Mouse (Mus musculus): ENCODE measurements at regions not wholly inside any gene's neighbourhood (a gene's known extent, or its start where the extent isn't known, plus 50 kb on each side); places are given as distances from the start of the nearest gene placed in this dataset.

DNA sequence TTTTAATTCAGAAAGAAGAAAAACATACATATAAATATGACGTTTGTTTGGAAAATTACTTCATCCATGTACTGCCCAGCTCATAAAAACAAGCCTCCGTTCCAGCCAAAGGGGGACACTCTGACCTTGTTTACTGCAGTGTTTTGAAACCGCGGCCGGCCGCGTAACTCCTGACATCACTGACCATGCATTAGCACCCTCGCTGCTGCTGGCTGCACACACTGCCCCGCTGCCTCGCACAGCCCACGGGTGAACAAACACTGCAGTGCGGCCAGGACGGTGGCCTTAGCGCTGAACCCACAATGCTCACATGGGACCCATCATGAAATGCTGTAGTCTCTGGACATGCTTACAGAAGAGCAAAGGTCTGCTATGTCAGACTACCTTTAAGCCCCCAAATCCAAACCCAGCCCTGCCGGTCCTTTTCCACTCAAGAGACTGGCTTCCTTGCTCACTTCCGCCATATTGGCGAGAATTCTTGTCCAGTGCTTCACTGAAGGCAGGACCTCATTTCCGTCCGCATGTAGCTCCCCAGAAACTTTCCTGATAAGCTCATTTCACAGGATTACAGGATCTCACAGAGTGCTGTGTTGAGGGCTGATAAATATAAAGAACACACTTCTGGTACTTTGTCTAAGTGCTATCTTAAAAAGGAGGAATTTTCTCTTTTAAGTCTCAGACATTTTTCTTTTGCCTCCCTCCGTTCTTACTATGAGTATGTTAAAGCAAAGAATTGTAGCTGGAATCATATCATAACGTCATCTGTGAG, 154.9 kb upstream of the Klf14 start:
- H3K9me3 ChIP-seq (ENCODE audit: control insufficient read depth, low read length), result no peaks in the 10 kb centered on the region
- no peaks in the 10 kb centered on the region for H3K27me3 ChIP-seq (ENCODE audit: control insufficient read depth, insufficient read depth, low read length)
- DNase-seq (ENCODE audit: low spot score) (no peak), ATAC-seq (replicated peaks; ENCODE audit: low FRiP score) (no peak)
- 92% methylated on average over 21 of the region's 21 CpGs for WGBS
- H3K4me1 ChIP-seq (replicated peaks; ENCODE audit: control insufficient read depth, insufficient read depth, low read length), result no peaks in the 10 kb centered on the region; the same call in 1 of the 2 replicates
- no peak overlapping the region for H3K9ac ChIP-seq (ENCODE audit: low read length)
- no peak overlapping the region for H3K4me3 ChIP-seq (ENCODE audit: low read depth, low read length)
- H3K36me3 ChIP-seq (ENCODE audit: control insufficient read depth, insufficient read depth, low read length), result no peaks in the 10 kb centered on the region
- H3K4me2 ChIP-seq (ENCODE audit: low read depth, low read length, severe bottlenecking), result no peak overlapping the region
- no peak overlapping the region for H3K27ac ChIP-seq (ENCODE audit: low read depth, low read length)

DNA sequence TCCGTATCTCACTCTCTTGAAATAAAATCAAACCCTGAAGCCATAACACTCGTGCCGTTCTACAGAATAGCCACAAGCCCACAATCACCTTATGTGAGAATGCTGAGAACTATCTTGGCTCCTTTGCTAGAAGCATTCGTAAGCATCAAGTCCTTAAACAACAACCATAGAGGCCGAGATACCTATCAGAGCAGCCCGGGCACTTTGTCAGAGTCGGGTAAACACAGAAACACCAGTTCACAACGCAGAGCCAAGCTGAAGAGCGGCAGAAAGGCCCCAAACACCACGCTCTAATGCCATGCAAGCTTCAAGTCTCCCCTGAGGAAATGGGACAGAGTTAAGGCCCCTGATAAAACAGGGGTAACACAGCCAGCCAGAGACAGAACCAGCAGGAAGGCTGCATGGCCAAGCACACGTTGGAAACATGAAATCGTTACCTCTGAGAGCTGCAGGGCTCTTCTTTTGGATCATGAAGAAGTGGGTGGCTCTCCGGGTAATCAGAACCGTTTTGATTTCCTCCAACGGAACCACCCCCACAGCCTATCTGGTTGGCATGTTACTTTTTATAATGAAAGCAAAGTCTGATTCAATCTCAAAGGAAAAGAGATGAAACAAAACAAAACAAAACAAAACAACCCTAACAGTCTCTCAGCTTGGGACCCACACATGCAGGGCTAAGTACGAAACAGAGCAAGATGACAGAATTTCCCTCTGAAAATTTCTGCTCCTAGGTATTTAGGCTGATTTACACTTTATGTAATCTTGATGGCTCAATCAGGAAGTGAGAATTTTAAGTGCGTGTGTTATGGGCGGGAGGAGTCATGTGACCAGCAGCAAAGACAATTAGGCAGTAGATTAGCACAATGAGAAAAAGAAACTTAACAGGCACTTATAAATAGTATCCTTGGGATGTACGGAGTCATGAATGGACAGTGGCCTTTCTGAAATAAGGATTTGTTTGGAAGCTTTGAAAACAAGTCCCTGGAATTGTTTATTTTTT, 155.8 kb upstream of the Klf14 start:
- Histone ChIP-seq H3K27ac (ENCODE audit: low read depth, low read length) (no peak overlapping the region), H3K4me1 (replicated peaks; ENCODE audit: control insufficient read depth, insufficient read depth, low read length) (no peaks in the 10 kb centered on the region; the same call in 1 of the 2 replicates), H3K27me3 (ENCODE audit: control insufficient read depth, insufficient read depth, low read length) (no peaks in the 10 kb centered on the region), H3K9ac (ENCODE audit: low read length) (no peak overlapping the region), H3K4me3 (ENCODE audit: low read depth, low read length) (no peak overlapping the region), H3K4me2 (ENCODE audit: low read depth, low read length, severe bottlenecking) (no peak overlapping the region), H3K9me3 (ENCODE audit: control insufficient read depth, low read length) (no peaks in the 10 kb centered on the region), H3K36me3 (ENCODE audit: control insufficient read depth, insufficient read depth, low read length) (no peaks in the 10 kb centered on the region)
- DNase-seq (ENCODE audit: low spot score) (no peak), ATAC-seq (replicated peaks; ENCODE audit: low FRiP score) (no peak)
- 79% methylated on average over 19 of the region's 19 CpGs for WGBS

DNA sequence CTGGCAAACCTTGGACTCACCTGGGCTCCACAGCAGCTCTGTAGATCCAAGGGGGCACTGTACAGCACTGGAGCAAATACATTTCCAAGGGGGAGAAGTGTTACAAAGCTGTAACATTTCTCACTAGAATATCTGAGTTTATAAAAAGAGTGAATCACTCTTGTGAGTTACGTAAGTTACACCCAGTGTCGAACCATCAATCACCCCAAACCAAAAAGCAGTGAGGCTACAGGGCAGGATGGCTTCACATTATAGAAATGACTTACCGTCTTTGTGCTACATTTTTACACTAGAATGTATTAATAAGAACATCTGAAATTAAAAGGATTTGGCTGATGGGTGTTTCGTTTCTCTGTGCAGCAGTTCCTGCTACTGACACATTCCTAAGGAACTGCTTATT, 156.7 kb upstream of the Klf14 start:
- no peak overlapping the region for H3K27ac ChIP-seq (ENCODE audit: low read depth, low read length)
- WGBS, result 90% methylated on average over 4 of the region's 4 CpGs
- no peaks in the 10 kb centered on the region for H3K9me3 ChIP-seq (ENCODE audit: control insufficient read depth, low read length)
- no peak for DNase-seq (ENCODE audit: low spot score)
- H3K36me3 ChIP-seq (ENCODE audit: control insufficient read depth, insufficient read depth, low read length), result no peaks in the 10 kb centered on the region
- no peak overlapping the region for H3K9ac ChIP-seq (ENCODE audit: low read length)
- H3K4me2 ChIP-seq (ENCODE audit: low read depth, low read length, severe bottlenecking), result no peak overlapping the region
- H3K27me3 ChIP-seq (ENCODE audit: control insufficient read depth, insufficient read depth, low read length), result no peaks in the 10 kb centered on the region
- H3K4me3 ChIP-seq (ENCODE audit: low read depth, low read length), result no peak overlapping the region
- no peak for ATAC-seq (replicated peaks; ENCODE audit: low FRiP score)
- no peaks in the 10 kb centered on the region; the same call in 1 of the 2 replicates for H3K4me1 ChIP-seq (replicated peaks; ENCODE audit: control insufficient read depth, insufficient read depth, low read length)

DNA sequence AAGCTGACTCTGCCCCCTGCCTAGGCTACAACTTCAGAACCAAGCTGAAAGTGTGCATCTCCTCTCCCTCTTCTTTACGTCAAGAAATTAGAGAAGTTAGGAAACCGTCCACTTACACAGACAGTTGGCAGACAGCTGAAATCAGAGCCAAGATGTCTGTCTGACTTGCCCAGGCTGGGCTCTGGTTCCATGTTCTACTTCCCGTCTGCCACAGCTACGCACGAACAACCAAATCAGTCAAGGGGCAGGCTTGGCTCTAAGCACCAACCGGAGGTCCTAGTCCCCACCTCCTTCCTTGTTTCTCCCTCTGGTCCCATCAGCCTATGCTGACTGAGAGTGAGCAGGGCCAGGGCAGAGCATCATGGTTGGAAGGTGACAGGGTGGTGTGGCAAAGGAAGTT, 157.5 kb upstream of the Klf14 start:
- Histone ChIP-seq H3K9ac (ENCODE audit: low read length) (no peak overlapping the region), H3K36me3 (ENCODE audit: control insufficient read depth, insufficient read depth, low read length) (no peaks in the 10 kb centered on the region), H3K27ac (ENCODE audit: low read depth, low read length) (no peak overlapping the region), H3K4me1 (replicated peaks; ENCODE audit: control insufficient read depth, insufficient read depth, low read length) (peaks cover under 1% of the 10 kb centered on the region; the same call in 1 of the 2 replicates), H3K4me3 (ENCODE audit: low read depth, low read length) (no peak overlapping the region), H3K27me3 (ENCODE audit: control insufficient read depth, insufficient read depth, low read length) (no peaks in the 10 kb centered on the region), H3K9me3 (ENCODE audit: control insufficient read depth, low read length) (no peaks in the 10 kb centered on the region), H3K4me2 (ENCODE audit: low read depth, low read length, severe bottlenecking) (no peak overlapping the region)
- ATAC-seq (replicated peaks; ENCODE audit: low FRiP score), result no peak
- 84% methylated on average over 6 of the region's 6 CpGs for WGBS
- DNase-seq (ENCODE audit: low spot score), result no peak

DNA sequence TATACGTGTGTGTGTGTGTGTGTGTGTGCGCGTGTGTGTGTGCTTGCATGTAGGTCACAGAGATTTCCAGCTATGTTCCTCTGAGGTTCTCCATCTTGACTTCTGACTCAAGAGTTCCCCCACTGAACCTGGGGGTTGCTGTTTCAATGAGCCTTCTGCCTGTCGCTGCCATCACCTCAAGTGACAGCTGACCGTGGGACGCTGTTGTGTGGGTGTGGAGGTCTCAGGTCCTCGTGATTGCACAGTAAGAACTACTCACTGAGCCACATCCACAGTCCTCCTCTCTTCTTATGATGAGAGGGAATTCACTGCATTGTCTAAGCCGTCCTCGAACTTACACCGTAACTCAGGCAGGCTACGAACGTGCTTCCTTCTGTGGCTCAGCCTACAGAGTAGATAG, 158.8 kb upstream of the Klf14 start:
- WGBS, result 92% methylated on average over 12 of the region's 12 CpGs
- Histone ChIP-seq H3K4me3 (ENCODE audit: low read depth, low read length) (no peak overlapping the region), H3K36me3 (ENCODE audit: control insufficient read depth, insufficient read depth, low read length) (no peaks in the 10 kb centered on the region), H3K9me3 (ENCODE audit: control insufficient read depth, low read length) (no peaks in the 10 kb centered on the region), H3K27me3 (ENCODE audit: control insufficient read depth, insufficient read depth, low read length) (no peaks in the 10 kb centered on the region), H3K9ac (ENCODE audit: low read length) (no peak overlapping the region), H3K27ac (ENCODE audit: low read depth, low read length) (no peak overlapping the region), H3K4me2 (ENCODE audit: low read depth, low read length, severe bottlenecking) (no peak overlapping the region), H3K4me1 (replicated peaks; ENCODE audit: control insufficient read depth, insufficient read depth, low read length) (0 out of 2 replicates have a peak, but pooled peaks cover 2% of the 10 kb centered on the region)
- ATAC-seq (replicated peaks; ENCODE audit: low FRiP score) (no peak), DNase-seq (ENCODE audit: low spot score) (no peak)

DNA sequence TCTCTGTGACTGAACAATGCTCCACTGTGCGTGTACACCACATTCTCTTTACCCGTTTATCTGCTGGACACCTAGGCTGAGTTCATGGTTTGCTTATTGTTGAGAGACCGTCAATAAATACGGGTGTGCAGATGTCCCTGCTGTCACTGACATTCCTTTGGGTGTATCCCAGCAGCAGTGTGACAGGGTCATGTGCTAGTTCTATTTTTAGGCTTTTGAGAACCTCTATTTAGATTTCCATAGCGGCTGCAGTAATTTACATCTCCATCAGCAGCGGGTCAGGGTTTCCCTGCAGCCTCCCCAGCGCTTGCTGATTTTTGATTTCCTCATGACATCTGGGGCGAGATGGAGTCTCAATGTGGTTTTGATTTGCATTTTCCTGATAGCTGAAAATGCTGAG, 162.1 kb upstream of the Klf14 start:
- WGBS, result 63% methylated on average over 8 of the region's 8 CpGs

DNA sequence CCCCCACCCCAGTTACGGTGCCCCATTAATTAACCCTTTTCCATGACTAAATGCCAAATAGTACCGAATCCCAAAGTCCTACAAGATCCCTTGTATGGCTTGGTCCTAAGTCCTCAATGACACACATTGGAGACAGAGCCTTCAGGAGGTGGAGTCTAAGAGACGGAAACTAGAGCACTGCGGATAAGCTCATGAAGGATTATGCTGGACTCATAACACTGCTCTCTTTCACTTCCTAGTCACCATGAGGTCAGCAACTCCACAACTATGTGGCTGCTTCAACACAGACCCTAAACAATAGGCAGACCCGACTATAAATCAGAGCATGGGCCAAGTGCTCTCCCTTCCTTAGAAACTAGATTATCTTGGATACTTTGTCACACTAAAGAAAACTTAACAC, 164.0 kb upstream of the Klf14 start:
- Histone ChIP-seq H3K36me3 (ENCODE audit: control insufficient read depth, insufficient read depth, low read length) (no peaks in the 10 kb centered on the region), H3K9me3 (ENCODE audit: control insufficient read depth, low read length) (no peaks in the 10 kb centered on the region), H3K4me1 (replicated peaks; ENCODE audit: control insufficient read depth, insufficient read depth, low read length) (0 out of 2 replicates have a peak, but pooled peaks cover 2% of the 10 kb centered on the region), H3K27me3 (ENCODE audit: control insufficient read depth, insufficient read depth, low read length) (no peaks in the 10 kb centered on the region), H3K9ac (ENCODE audit: low read length) (no peak overlapping the region), H3K4me3 (ENCODE audit: low read depth, low read length) (no peak overlapping the region), H3K4me2 (ENCODE audit: low read depth, low read length, severe bottlenecking) (no peak overlapping the region), H3K27ac (ENCODE audit: low read depth, low read length) (no peak overlapping the region)
- no peak for DNase-seq (ENCODE audit: low spot score)
- 87% methylated on average over 5 of the region's 5 CpGs for WGBS
- no peak for ATAC-seq (replicated peaks; ENCODE audit: low FRiP score)

More for the DNA sequence above, 162.1 kb upstream of the Klf14 start:
- no peak overlapping the region for H3K4me3 ChIP-seq (ENCODE audit: low read depth, low read length)
- no peaks in the 10 kb centered on the region for H3K27me3 ChIP-seq (ENCODE audit: control insufficient read depth, insufficient read depth, low read length)
- no peaks in the 10 kb centered on the region for H3K9me3 ChIP-seq (ENCODE audit: control insufficient read depth, low read length)
- H3K36me3 ChIP-seq (ENCODE audit: control insufficient read depth, insufficient read depth, low read length), result no peaks in the 10 kb centered on the region
- no peak overlapping the region for H3K4me2 ChIP-seq (ENCODE audit: low read depth, low read length, severe bottlenecking)
- H3K27ac ChIP-seq (ENCODE audit: low read depth, low read length), result no peak overlapping the region
- DNase-seq (ENCODE audit: low spot score), result no peak
- H3K4me1 ChIP-seq (replicated peaks; ENCODE audit: control insufficient read depth, insufficient read depth, low read length), result 0 out of 2 replicates have a peak, but pooled peaks cover 2% of the 10 kb centered on the region
- H3K9ac ChIP-seq (ENCODE audit: low read length), result no peak overlapping the region
- no peak for ATAC-seq (replicated peaks; ENCODE audit: low FRiP score)

DNA sequence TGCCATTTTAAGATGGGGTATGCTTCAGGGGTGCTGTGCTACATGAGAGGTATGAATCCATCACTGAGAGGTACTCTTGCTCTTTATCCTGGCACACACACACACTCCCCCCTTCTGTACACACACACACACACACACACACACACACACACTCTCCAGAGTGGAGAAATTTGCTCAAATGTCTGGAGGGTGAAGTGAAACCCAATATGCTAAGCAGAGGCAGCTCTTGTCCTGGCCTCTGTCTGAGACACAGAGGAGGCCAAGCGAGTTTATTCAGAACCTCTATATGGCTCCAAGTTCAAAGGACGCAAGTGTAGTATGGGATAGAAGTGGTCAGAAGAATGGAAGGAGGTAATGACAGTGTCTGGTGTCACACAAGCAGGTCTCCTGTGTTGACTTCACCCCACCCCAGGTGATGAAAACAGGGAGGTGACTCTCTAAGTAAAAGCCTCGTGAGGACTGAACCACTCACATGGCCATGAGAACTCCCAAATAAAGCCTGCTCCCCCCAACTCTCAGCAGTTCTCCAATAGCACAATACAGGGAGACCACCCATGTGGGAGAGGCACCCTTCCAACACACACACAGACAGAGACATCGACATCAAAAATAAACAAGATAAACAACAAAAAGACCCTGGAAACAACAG, 164.6 kb upstream of the Klf14 start:
- WGBS, result 70% methylated on average over 4 of the region's 4 CpGs
- Histone ChIP-seq H3K9ac (ENCODE audit: low read length) (no peak overlapping the region), H3K4me3 (ENCODE audit: low read depth, low read length) (no peak overlapping the region), H3K36me3 (ENCODE audit: control insufficient read depth, insufficient read depth, low read length) (no peaks in the 10 kb centered on the region), H3K27ac (ENCODE audit: low read depth, low read length) (no peak overlapping the region), H3K4me1 (replicated peaks; ENCODE audit: control insufficient read depth, insufficient read depth, low read length) (0 out of 2 replicates have a peak, but pooled peaks cover 2% of the 10 kb centered on the region), H3K27me3 (ENCODE audit: control insufficient read depth, insufficient read depth, low read length) (no peaks in the 10 kb centered on the region), H3K9me3 (ENCODE audit: control insufficient read depth, low read length) (no peaks in the 10 kb centered on the region), H3K4me2 (ENCODE audit: low read depth, low read length, severe bottlenecking) (no peak overlapping the region)
- ATAC-seq (replicated peaks; ENCODE audit: low FRiP score) (no peak), DNase-seq (ENCODE audit: low spot score) (no peak)
